Mouse (Mus musculus) heart, embryonic 15.5 days (tissue): Measurements from ENCODE around the gene Csrp1. TPM values are rescaled to one million over a fixed set of nuclear protein-coding genes. Genes with fewer than 3 reads are reported as not detected.

Experiments used
- ATAC-seq: fragments of 200-750 bp; cut with Nextera tagmentation; replicated peaks from 2 replicates; pipeline ENCODE4 v1.8.0; 2017; ENCODE audit warnings: low read depth, moderate TSS enrichment; ENCODE audit not compliant: insufficient number of reproducible peaks, insufficient read depth, low FRiP score
- H3K27ac ChIP-seq: fragments of 300-500 bp; sonication (generic); 2 replicates; pipeline ENCODE4 v1.5.1; 2015; ENCODE audit warnings: mild to moderate bottlenecking, inconsistent platforms
- H3K27me3 ChIP-seq: fragments of 300-500 bp; sonication (generic); 2 replicates; pipeline ENCODE4 v1.6.1; 2015; ENCODE audit warnings: inconsistent platforms
- H3K36me3 ChIP-seq: fragments of 300-500 bp; sonication (generic); 2 replicates; pipeline ENCODE4 v1.6.1; 2015; ENCODE audit warnings: mild to moderate bottlenecking, inconsistent platforms
- H3K4me1 ChIP-seq: fragments of 300-500 bp; sonication (generic); replicated peaks from 2 replicates; pipeline ENCODE4 v1.6.1; 2015; ENCODE audit warnings: inconsistent platforms
- H3K4me2 ChIP-seq: fragments of 300-500 bp; sonication (generic); 2 replicates; pipeline ENCODE4 v1.6.1; 2015; ENCODE audit warnings: inconsistent platforms, mild to moderate bottlenecking, moderate library complexity
- H3K4me3 ChIP-seq: fragments of 300-500 bp; sonication (generic); 2 replicates; pipeline ENCODE4 v1.5.1; 2015; ENCODE audit warnings: mild to moderate bottlenecking, inconsistent platforms
- H3K9ac ChIP-seq: fragments of 300-500 bp; sonication (generic); 2 replicates; pipeline ENCODE4 v1.6.1; 2015; ENCODE audit warnings: mild to moderate bottlenecking, inconsistent platforms
- H3K9me3 ChIP-seq: fragments of 300-500 bp; sonication (generic); replicated peaks from 2 replicates; pipeline ENCODE4 v1.6.1; 2016; ENCODE audit warnings: inconsistent platforms
- WGBS: fragments of 180-500 bp; shearing (Covaris S2); methylation state at CpG from one replicate; pipeline ENCODE4 v1.1.7; 2015; ENCODE audit warnings: mixed read lengths; 5-methylcytosine and 5-hydroxymethylcytosine counted together
- polyA plus RNA-seq: library from polyadenylated mRNA; unstranded; fragments of >200 nt; fragmentation: Nextera tagmentation; extraction: Ambion mirVana; gene quantifications from 2 replicates; pipeline ENCODE4 v1.2.1, GENCODE M21; 2015

The Csrp1 gene
- polyA plus RNA-seq, 1 experiment from 2014 or later: 149 TPM

GRCm38 (mm10) chr1:135794216-135795134 lies 74.6 kb downstream of the Csrp1 start:
- Histone ChIP-seq H3K27ac (peak overlapping the region; percentile 90), H3K36me3 (no peaks in the 10 kb centered on the region), H3K4me1 (peaks cover 69% of the 10 kb centered on the region), H3K4me3 (peak overlapping the region; percentile 36), H3K4me2 (peak overlapping the region; percentile 66), H3K9me3 (no peaks in the 10 kb centered on the region), H3K27me3 (no peaks in the 10 kb centered on the region), H3K9ac (peak overlapping the region; percentile 56)
- 12% methylated on average over 20 of the region's 20 CpGs for WGBS
- peak; percentile 76 for ATAC-seq

DNA sequence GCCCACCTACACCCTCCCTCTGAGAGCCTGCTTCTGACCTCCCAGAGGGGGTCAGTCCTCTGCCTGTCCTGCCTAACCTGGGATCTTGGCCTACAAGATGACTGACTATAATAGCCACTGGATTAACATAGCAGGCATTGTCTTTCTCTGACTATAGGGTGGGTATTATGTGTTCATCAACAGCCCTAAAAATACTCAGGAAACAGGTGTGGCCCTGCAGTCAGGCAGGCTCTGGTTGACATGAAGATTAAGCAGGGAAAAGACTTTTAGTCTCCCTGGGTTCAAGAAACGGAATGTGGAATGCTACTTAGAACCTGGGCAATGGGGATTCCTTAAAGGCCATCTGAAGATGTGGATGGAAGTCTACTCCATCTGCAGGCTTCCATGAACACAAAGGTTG lies 78.6 kb downstream of the Csrp1 start:
- Histone ChIP-seq H3K4me2 (peak overlapping the region; percentile 72), H3K27me3 (no peaks in the 10 kb centered on the region), H3K9me3 (no peaks in the 10 kb centered on the region), H3K4me1 (peaks cover 86% of the 10 kb centered on the region), H3K4me3 (no peak overlapping the region; the same call in 1 of the 2 replicates), H3K36me3 (no peaks in the 10 kb centered on the region), H3K27ac (peak overlapping the region; percentile 99), H3K9ac (0 out of 2 replicates have a peak overlapping the region, but pooled peaks have one; percentile 22)
- no peak for ATAC-seq
- 71% methylated on average over 1 of the region's 1 CpGs for WGBS

- Histone ChIP-seq H3K4me2 (peak overlapping the region; percentile 72), H3K4me3 (peak overlapping the region; percentile 61), H3K9me3 (no peaks in the 10 kb centered on the region), H3K27me3 (no peaks in the 10 kb centered on the region), H3K27ac (peak overlapping the region; percentile 99), H3K9ac (peak overlapping the region; percentile 80), H3K4me1 (peaks cover 86% of the 10 kb centered on the region), H3K36me3 (no peaks in the 10 kb centered on the region)
- WGBS: 18% methylated on average over 8 of the region's 8 CpGs
- ATAC-seq: peak; percentile 29
These were observed 79.3 kb downstream of the Csrp1 start for GRCm38 (mm10) chr1:135799109-135799627.

- Histone ChIP-seq H3K4me2 (peak overlapping the region; percentile 72), H3K4me3 (peak overlapping the region; percentile 61), H3K27ac (peak overlapping the region; percentile 99), H3K9ac (peak overlapping the region; percentile 80), H3K4me1 (peaks cover 86% of the 10 kb centered on the region), H3K9me3 (no peaks in the 10 kb centered on the region), H3K27me3 (no peaks in the 10 kb centered on the region), H3K36me3 (0 out of 2 replicates have a peak, but pooled peaks cover 5% of the 10 kb centered on the region)
- peak; percentile 94 for ATAC-seq
- WGBS: 7% methylated on average over 8 of the region's 8 CpGs
These were observed 80.5 kb downstream of the Csrp1 start for GRCm38 (mm10) chr1:135800192-135800950.

Other genes with a start within 250 kb of the Csrp1 start
- 20.7 and 27.8 TPM in 2 replicates for gene Nav1, start 112.8 kb upstream of the Csrp1 start, polyA plus RNA-seq
- gene Phlda3, start 46.1 kb downstream of the Csrp1 start, polyA plus RNA-seq: 70.5 and 85.0 TPM in 2 replicates
- gene Tnni1, start 59.4 kb downstream of the Csrp1 start, polyA plus RNA-seq: 3,693 and 4,133 TPM in 2 replicates
- 3.2 and 5.8 TPM in 2 replicates for gene Lad1, start 98.5 kb downstream of the Csrp1 start, polyA plus RNA-seq
- 7,410 and 9,283 TPM in 2 replicates for gene Tnnt2, start 116.3 kb downstream of the Csrp1 start, polyA plus RNA-seq
- gene Pkp1, start 199.1 kb downstream of the Csrp1 start, polyA plus RNA-seq: 0.31 and 1.4 TPM in 2 replicates